Mouse (Mus musculus): ENCODE measurements at regions not wholly inside any gene's neighbourhood (a gene's known extent, or its start where the extent isn't known, plus 50 kb on each side); places are given as distances from the start of the nearest gene placed in this dataset.
"Not testable (repeated sequence)": the region's sequence is repeated elsewhere in the genome, so short reads cannot be mapped to it uniquely, and the experiment has no call there.

GRCm38 (mm10) chr2:17946047-17946446 lies 50.7 kb downstream of the H2al2a start:
- Histone ChIP-seq H3K27ac (replicated peaks; ENCODE audit: low read depth, low read length) (no peak overlapping the region), H3K4me1 (ENCODE audit: control insufficient read depth, insufficient read depth, insufficient read length, low read length) (no peaks in the 10 kb centered on the region), H3K4me3 (ENCODE audit: insufficient read depth, low read depth, low read length) (peak overlapping the region; percentile 21; the same call in 1 of the 2 replicates)

GRCm38 (mm10) chr2:17945369-17945915 lies 51.3 kb downstream of the H2al2a start:
- Histone ChIP-seq H3K27ac (replicated peaks; ENCODE audit: low read depth, low read length) (no peak overlapping the region), H3K4me1 (ENCODE audit: control insufficient read depth, insufficient read depth, insufficient read length, low read length) (no peaks in the 10 kb centered on the region), H3K4me3 (ENCODE audit: insufficient read depth, low read depth, low read length) (no peak overlapping the region)

GRCm38 (mm10) chr2:17943506-17943905 lies 53.3 kb downstream of the H2al2a start:
- Histone ChIP-seq H3K4me3 (ENCODE audit: insufficient read depth, low read depth, low read length) (no peak overlapping the region), H3K4me1 (ENCODE audit: control insufficient read depth, insufficient read depth, insufficient read length, low read length) (no peaks in the 10 kb centered on the region), H3K27ac (replicated peaks; ENCODE audit: low read depth, low read length) (no peak overlapping the region)

- Histone ChIP-seq H3K27ac (replicated peaks; ENCODE audit: low read depth, low read length) (no peak overlapping the region), H3K4me3 (ENCODE audit: insufficient read depth, low read depth, low read length) (no peak overlapping the region), H3K4me1 (ENCODE audit: control insufficient read depth, insufficient read depth, insufficient read length, low read length) (no peaks in the 10 kb centered on the region)
Observed at GRCm38 (mm10) chr2:17942528-17943387, 54.0 kb downstream of the H2al2a start.

GRCm38 (mm10) chr2:17941921-17942320 lies 54.8 kb downstream of the H2al2a start:
- H3K27ac ChIP-seq (replicated peaks; ENCODE audit: low read depth, low read length): no peak overlapping the region
- no peaks in the 10 kb centered on the region for H3K4me1 ChIP-seq (ENCODE audit: control insufficient read depth, insufficient read depth, insufficient read length, low read length)
- H3K4me3 ChIP-seq (ENCODE audit: insufficient read depth, low read depth, low read length): no peak overlapping the region

- H3K4me3 ChIP-seq (ENCODE audit: insufficient read depth, low read depth, low read length); H3K4me1 ChIP-seq (ENCODE audit: control insufficient read depth, insufficient read depth, insufficient read length, low read length); H3K27ac ChIP-seq (replicated peaks; ENCODE audit: low read depth, low read length): not testable (repeated sequence)
Observed at GRCm38 (mm10) chr2:17939857-17940848, 56.6 kb downstream of the H2al2a start.

GRCm38 (mm10) chr2:17939183-17939856 lies 57.4 kb downstream of the H2al2a start:
- H3K27ac ChIP-seq (replicated peaks; ENCODE audit: low read depth, low read length): no peak overlapping the region
- H3K4me3 ChIP-seq (ENCODE audit: insufficient read depth, low read depth, low read length): no peak overlapping the region
- no peaks in the 10 kb centered on the region for H3K4me1 ChIP-seq (ENCODE audit: control insufficient read depth, insufficient read depth, insufficient read length, low read length)

- no peaks in the 10 kb centered on the region for H3K4me1 ChIP-seq (ENCODE audit: control insufficient read depth, insufficient read depth, insufficient read length, low read length)
- no peak overlapping the region for H3K4me3 ChIP-seq (ENCODE audit: insufficient read depth, low read depth, low read length)
- no peak overlapping the region for H3K27ac ChIP-seq (replicated peaks; ENCODE audit: low read depth, low read length)
Observed at GRCm38 (mm10) chr2:17936527-17937139, 60.1 kb downstream of the H2al2a start.

GRCm38 (mm10) chr2:17935916-17936315 lies 60.8 kb downstream of the H2al2a start:
- H3K27ac ChIP-seq (replicated peaks; ENCODE audit: low read depth, low read length): no peak overlapping the region
- no peaks in the 10 kb centered on the region for H3K4me1 ChIP-seq (ENCODE audit: control insufficient read depth, insufficient read depth, insufficient read length, low read length)
- H3K4me3 ChIP-seq (ENCODE audit: insufficient read depth, low read depth, low read length): no peak overlapping the region

- no peaks in the 10 kb centered on the region for H3K4me1 ChIP-seq (ENCODE audit: control insufficient read depth, insufficient read depth, insufficient read length, low read length)
- no peak overlapping the region for H3K27ac ChIP-seq (replicated peaks; ENCODE audit: low read depth, low read length)
- H3K4me3 ChIP-seq (ENCODE audit: insufficient read depth, low read depth, low read length): no peak overlapping the region
Observed at GRCm38 (mm10) chr2:17935466-17935865, 61.3 kb downstream of the H2al2a start.

- H3K4me1 ChIP-seq (ENCODE audit: control insufficient read depth, insufficient read depth, insufficient read length, low read length): no peaks in the 10 kb centered on the region
- H3K27ac ChIP-seq (replicated peaks; ENCODE audit: low read depth, low read length): no peak overlapping the region
- H3K4me3 ChIP-seq (ENCODE audit: insufficient read depth, low read depth, low read length): no peak overlapping the region
Observed at GRCm38 (mm10) chr2:17934610-17935009, 62.1 kb downstream of the H2al2a start.

GRCm38 (mm10) chr2:17932932-17933790 lies 63.6 kb downstream of the H2al2a start:
- no peaks in the 10 kb centered on the region for H3K4me1 ChIP-seq (ENCODE audit: control insufficient read depth, insufficient read depth, insufficient read length, low read length)
- H3K4me3 ChIP-seq (ENCODE audit: insufficient read depth, low read depth, low read length): no peak overlapping the region
- no peak overlapping the region for H3K27ac ChIP-seq (replicated peaks; ENCODE audit: low read depth, low read length)

- Histone ChIP-seq H3K4me1 (ENCODE audit: control insufficient read depth, insufficient read depth, insufficient read length, low read length) (no peaks in the 10 kb centered on the region), H3K4me3 (ENCODE audit: insufficient read depth, low read depth, low read length) (no peak overlapping the region), H3K27ac (replicated peaks; ENCODE audit: low read depth, low read length) (no peak overlapping the region)
Observed at GRCm38 (mm10) chr2:17932426-17932931, 64.3 kb downstream of the H2al2a start.
